Mouse (Mus musculus): Measurements from ENCODE around the gene Neurod1. TPM values are rescaled to one million over a fixed set of nuclear protein-coding genes. Genes with fewer than 3 reads are reported as not detected.

Neurod1 gene
- total RNA-seq (2022): not detected

DNA sequence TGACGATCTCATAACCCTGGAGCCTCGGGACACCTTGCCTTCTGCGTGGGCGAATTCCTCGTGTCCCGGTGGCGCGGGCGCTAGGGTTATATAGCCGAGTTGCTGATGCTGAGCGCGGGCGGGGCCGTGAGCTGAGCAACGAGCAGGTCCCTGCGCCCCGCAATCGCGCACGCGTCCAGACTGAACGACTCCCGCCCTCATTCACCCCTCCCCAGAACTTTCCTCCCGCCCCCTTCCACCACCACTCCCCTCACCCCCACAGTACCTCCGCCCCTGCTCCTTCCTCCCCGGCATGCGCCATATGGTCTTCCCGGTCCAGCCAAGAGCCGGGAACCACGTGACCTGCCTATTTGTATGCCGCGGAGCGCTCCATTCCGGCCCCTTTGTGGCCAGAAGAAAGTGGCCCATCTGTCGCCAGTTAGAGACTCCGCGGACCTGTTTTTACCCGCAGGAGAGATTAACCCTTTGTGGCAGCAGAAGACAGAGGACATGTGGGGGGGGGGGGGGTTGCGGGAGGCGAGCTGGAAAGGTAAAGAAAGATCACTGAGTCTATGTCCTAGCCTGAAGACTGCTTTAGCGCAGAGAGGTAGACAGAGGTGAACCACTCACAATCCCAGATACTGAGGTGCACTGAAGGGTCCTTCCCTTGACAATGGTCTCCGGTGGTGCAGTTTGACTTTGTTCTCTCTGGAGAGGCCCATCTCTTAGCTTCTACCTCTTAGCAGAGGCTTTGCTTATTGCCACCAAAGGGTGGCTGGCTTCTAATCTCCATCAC lies at the start of gene Neurod1, which contains the start of gene Cerkl:
Gene Neurod1 (minus strand): TSS at position 177 of the 775 bp plus-strand sequence.
Gene Cerkl (minus strand): TSS at position 211 of the 775 bp plus-strand sequence.
- DNase-seq (ENCODE audit: low spot score): no peak

DNA sequence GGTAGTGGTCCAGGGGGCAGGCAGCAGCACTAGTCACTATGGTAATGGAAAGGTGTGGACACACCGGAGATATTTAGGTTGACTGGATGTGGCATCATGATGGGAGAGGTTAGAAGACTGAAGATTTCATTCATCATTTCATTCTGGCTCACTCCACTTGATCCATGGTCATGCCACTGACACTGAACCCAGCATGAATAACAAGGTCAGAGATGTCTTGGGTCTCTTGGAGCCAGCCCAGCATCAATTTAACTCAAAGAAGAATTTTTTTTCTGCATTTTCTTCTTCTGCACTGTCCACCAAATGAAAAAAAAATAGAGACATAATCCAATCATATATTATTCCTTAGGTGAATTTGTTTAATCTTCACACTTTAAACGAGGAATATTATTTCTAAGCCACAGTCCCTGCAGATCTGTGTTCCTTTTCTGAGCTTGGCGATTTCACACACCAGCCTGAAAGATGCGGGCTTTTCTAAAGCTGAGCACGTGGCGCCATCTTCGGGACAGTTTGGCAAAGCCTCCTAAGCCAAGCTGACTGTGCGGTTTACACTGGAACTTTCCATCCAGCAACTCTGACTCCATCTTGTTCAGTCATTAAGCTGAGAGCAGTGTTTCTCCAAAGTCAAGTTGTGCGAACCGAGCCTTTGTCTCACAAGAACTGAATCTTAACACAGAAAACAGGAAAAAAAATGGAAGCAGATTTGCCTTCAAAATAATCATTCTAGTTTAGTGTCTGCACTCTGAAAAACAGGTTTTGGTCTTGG lies 42.6 kb upstream of the Neurod1 start:
- DNase-seq (ENCODE audit: low spot score): peak; percentile 29

GRCm38 (mm10) chr2:79485127-79485526 lies 28.6 kb upstream of the Neurod1 start:
- DNase-seq (ENCODE audit: low spot score): no peak

DNA sequence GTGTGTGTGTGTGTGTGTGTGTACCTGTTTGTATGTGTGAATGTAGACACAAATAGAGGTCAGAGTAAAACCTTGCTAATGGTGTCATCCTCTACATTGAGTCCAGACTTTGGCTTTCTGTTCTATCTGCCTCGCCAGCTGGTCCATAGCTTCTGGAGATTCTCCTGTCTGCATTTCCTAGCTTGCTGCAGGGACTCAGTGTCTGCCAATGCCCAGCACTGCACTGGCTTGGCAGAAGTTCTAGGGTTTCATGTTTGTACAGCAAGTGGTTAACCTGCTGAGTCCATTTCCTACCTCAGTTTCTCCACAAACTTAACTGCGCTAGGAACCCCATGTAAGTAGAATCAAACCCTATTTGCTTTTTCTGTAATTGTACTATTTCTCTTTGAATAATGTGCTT lies 26.0 kb upstream of the Neurod1 start:
- DNase-seq (ENCODE audit: low spot score): no peak

DNA sequence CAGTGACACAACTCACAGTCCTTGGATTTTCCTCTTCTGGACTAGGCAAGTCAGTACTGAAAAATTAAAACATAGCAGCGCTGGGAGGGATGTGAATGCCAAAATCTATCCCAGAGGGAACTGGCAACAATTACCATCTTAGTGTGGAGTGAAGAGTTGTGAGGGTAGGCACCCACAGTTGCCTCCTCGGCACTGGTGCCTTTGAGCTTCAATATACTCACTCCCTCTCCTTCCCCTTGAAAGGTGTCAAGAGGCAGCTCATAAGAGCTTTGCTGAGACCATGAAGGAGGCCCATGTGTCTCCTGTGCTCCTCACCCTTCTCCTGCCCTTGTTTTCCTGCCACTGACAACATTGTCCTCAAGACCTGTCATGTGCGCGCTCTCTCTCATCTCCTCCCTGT lies 5.9 kb upstream of the Neurod1 start:
- DNase-seq (ENCODE audit: low spot score): no peak

DNA sequence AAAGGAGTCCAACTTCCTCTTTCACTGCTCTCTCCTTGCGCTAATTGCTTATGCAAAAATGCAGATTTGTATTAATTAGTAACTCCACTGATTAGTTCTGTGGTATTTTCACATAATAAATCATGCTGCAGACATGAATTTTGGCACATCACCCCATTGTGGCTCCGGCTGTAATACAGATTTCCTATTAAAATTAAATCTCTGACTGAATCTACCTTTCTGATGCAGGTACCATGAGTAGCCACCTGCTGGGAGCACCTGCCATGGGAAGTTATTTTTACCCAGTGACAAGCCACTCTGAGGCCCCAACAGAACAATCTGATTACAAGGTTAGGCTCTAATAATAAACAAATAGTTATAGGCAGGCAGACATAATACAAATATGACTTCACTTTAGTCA lies 5.3 kb upstream of the Neurod1 start:
- no peak for DNase-seq (ENCODE audit: low spot score)

- no peak for DNase-seq (ENCODE audit: low spot score)
These were observed 4.0 kb upstream of the Neurod1 start for GRCm38 (mm10) chr2:79460586-79460985.

- DNase-seq (ENCODE audit: low spot score): no peak
These were observed 3.6 kb upstream of the Neurod1 start for GRCm38 (mm10) chr2:79460107-79460506.

- no peak for DNase-seq (ENCODE audit: low spot score)
These were observed 2.8 kb upstream of the Neurod1 start for GRCm38 (mm10) chr2:79459061-79460045.

DNA sequence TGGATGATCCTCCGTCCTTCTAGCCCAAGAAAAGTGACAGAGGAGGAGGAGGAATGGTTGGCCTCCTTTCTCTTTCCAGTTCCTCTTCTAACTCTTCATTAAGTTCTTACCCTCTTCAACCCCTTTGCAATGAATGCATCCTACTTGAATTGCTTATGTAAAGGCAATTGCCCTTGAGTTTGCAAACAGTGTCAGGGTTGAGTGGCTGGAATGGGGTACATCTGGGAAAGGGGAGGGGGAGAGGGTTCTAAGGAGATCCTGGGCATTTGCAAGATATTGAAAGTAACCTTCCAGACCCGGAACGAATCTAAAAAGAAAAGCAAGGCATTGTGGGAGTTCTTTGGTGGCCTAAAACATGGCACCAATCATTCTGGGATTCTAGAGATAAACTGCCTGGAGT lies 1.4 kb upstream of the Neurod1 start:
- DNase-seq (ENCODE audit: low spot score): no peak

GRCm38 (mm10) chr2:79457434-79457833 lies 883 bp upstream of the Neurod1 start:
- DNase-seq (ENCODE audit: low spot score): no peak

DNA sequence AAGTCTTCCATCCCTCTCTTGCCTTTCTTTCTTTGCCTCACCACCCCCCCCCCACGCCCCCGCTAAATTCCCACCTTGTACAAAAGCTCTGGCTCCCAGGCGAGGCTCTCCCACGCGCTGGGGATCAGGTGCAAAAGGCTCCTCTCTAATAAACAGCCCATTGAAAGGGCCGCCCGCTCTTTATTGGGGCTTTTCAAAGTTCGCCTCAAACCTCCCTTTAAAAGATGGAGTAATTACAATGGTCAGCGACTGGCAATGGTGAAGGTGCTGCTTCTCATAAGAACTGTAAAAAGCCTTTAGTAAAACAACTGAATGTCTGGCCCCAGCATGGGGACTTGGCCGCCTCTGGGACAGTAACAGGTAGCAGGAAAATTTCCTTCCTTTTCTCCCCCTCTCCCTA lies 905 bp downstream of the Neurod1 start:
- no peak for DNase-seq (ENCODE audit: low spot score)

DNA sequence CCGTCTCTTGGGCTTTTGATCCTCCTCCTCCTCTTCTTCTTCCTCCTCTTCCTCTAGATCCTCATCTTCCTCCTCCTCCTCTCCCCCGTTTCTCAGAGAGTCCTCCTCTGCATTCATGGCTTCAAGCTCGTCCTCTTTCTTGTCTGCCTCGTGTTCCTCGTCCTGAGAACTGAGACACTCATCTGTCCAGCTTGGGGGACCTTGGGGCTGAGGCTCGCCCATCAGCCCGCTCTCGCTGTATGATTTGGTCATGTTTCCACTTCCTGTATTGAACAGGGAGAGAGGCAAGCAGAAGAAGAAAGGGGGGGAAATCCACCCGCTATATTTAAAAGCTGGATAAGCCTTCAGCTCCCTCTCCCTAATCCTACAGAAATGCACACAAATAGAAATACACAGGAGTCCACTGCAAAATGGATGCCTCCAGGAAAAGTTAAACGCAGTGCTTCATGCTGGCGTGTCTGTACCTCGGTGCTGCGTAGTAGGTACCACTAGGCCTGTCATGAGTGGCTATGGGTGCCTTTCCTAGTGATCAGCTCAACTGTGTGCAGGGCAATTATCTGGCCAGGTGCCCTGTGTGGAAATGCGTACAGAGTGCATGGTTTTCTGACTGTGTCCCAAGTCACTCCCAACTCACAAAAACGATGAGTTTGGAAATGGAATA lies 1.6 kb downstream of the Neurod1 start:
- no peak for DNase-seq (ENCODE audit: low spot score)

DNA sequence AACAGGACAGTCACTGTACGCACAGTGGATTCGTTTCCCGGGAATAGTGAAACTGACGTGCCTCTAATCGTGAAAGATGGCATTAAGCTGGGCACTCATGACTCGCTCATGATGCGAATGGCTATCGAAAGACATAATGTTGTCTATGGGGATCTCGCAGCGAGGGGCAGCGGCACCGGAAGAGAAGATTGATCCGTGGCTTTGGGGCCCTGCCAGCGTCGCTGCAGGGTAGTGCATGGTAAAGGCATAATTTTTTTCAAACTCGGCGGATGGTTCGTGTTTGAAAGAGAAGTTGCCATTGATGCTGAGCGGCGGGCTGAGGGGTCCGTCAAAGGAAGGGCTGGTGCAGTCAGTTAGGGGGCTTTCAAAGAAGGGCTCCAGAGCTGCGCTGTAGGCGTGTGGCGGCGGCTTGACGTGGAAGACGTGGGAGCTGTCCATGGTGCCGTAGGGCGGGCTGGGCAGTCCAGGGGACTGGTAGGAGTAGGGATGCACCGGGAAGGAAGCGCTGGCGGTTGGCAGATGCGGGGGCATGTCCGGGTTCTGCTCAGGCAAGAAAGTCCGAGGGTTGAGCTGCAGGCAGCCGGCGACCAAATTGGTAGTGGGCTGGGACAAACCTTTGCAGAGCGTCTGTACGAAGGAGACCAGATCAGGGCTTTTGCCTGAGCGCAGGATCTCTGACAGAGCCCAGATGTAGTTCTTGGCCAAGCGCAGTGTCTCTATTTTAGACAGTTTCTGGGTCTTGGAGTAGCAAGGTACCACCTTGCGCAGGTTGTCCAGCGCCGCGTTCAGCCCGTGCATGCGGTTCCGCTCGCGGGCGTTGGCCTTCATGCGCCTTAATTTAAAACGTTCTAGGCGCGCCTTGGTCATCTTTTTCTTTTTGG lies 2.4 kb downstream of the Neurod1 start:
- peak; percentile 17 for DNase-seq (ENCODE audit: low spot score)

DNA sequence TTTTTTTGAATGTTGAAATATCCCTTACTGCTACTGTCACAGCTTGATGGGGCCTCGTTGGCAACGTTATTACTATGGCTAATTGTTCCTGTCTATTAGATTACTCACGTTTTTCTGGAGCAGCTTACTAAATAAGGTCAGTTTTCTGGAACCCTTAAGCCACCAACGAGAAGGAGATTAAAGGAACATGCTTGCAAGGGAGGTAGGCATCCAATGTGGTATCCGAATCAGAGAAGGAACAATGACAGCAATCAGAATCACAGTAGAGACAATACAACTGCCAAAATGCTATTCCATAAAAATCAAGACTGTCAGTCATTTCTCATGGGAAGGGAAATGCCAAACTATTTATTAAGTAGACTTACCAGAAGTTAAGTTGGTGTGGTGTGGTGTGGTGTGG lies 5.1 kb downstream of the Neurod1 start:
- DNase-seq (ENCODE audit: low spot score): no peak

DNA sequence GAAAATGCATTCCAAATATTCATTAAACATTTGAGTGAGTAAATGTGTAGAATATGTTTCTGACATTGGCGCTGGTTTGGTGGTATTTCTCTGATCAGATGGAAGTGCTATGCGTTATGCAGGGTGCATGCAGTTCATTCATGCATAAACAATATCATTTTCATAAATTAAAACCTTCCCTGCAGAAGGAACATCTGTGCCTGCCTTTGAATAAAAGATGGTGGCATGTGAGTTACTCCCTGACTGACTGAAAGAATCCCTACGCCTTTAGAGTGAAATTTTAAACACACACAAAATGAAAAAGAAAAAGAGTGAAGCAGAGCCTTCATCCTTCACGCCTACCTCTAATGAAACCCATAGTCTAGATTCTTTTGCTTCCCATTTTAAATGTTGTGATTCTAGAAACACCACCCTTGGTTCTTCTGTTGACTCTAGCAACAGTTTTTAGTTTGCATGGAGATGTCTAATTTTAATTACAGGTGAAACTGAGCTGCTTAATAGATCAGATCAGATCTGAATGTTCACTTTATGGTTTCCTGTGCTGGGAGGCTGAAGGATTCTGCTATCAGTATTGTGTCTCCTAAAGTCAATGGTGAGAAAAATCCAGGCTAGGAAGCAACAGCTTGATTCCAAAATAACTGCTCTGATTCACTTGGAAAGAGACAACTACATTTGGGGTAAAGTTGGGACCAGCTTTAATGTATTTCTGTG lies 5.7 kb downstream of the Neurod1 start:
- no peak for DNase-seq (ENCODE audit: low spot score)

DNA sequence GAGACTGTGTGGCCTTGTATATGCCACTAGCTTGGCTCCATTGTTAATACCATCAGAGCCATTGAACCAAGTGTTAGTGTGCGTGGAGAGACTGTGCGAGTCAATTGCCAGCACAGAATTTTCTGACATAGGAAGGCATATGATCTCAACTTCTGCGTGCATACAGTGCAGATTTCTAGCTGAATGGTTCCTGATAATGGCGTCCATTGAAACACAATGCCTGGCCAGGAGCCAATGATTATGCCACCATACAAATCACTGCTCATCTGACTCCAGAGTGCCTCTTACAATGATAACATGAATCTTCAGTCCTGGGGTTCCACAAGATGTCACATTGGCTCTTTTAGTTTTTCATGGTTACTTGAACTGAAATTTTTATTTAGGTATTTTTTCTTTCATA lies 7.2 kb downstream of the Neurod1 start:
- no peak for DNase-seq (ENCODE audit: low spot score)

DNA sequence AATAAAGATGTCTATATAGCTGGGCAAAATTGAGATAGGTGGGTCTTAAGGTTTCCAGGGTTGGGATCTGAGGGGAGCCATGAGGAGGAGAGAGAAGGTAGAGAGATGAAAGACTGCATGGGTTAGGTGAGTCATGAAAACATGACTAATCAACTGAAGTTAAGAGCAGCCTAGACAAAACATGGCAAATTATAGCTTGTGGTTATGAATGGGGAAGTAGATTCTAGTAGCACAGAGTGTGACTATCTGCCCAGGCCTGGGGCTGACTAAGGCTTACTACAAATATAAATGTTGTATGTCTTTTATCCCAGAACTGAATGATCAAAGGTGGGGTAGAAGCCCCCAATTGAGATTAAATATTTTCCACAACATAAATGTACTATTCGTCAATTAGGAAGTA lies 9.4 kb downstream of the Neurod1 start:
- DNase-seq (ENCODE audit: low spot score): no peak

GRCm38 (mm10) chr2:79443861-79444620 lies 12.5 kb downstream of the Neurod1 start:
- no peak for DNase-seq (ENCODE audit: low spot score)

Data from heart, adult 8-10 months (tissue).